Mouse (Mus musculus): Measurements from ENCODE around the gene Mccc1. TPM values are rescaled to one million over a fixed set of nuclear protein-coding genes. Genes with fewer than 3 reads are reported as not detected.

Gene Mccc1
- total and polyA plus RNA-seq, 3 experiments: 10.0 to 30.0 (median 13.4) TPM

- H3K36me3 ChIP-seq (replicated peaks in 1 of 2; ENCODE audit: control insufficient read depth in 1 of 2, insufficient read depth in 1 of 2, low read length in 1 of 2): peaks cover 22 to 75% of the 10 kb centered on the region in 2 experiments
- TF ChIP-seq KAT2A (IDR thresholded peaks at IDR 0.05; ENCODE audit: insufficient replicate concordance, low read length) (no peak), MAX (IDR thresholded peaks at IDR 0.05; ENCODE audit: low read length) (no peak), RCOR1 (conservative IDR thresholded peaks at IDR 0.05; ENCODE audit: low read depth, low read length) (no peak), JUND (conservative IDR thresholded peaks at IDR 0.05; ENCODE audit: low read depth, low read length) (no peak), ZMIZ1 (IDR thresholded peaks at IDR 0.05; ENCODE audit: low read depth, low read length) (no peak), POLR2A (IDR thresholded peaks at IDR 0.05; ENCODE audit: low read depth, low read length) (no peak), CHD2 (IDR thresholded peaks at IDR 0.05; ENCODE audit: low read length) (no peak), GABPA (IDR thresholded peaks at IDR 0.05; ENCODE audit: insufficient replicate concordance, low read depth, low read length) (no peak), RAD21 (IDR thresholded peaks at IDR 0.05; ENCODE audit: low read depth, low read length) (no peak), USF2 (conservative IDR thresholded peaks at IDR 0.05; ENCODE audit: low read depth, low read length) (no peak), ETS1 (conservative IDR thresholded peaks at IDR 0.05; ENCODE audit: low read depth, low read length) (no peak), SMC3 (IDR thresholded peaks at IDR 0.05; ENCODE audit: low read depth, low read length) (no peak), EP300 (IDR thresholded peaks at IDR 0.05; ENCODE audit: low read length) (no peak), TBP (conservative IDR thresholded peaks at IDR 0.05; ENCODE audit: low read depth, low read length) (no peak), NELFE (IDR thresholded peaks at IDR 0.05; ENCODE audit: low read depth, low read length) (no peak), MEF2A (IDR thresholded peaks at IDR 0.05; ENCODE audit: borderline replicate concordance, low read depth, low read length) (no peak), PAX5 (IDR thresholded peaks at IDR 0.05; ENCODE audit: low read length) (no peak), MAFK (IDR thresholded peaks at IDR 0.05; ENCODE audit: insufficient replicate concordance, low read length) (no peak), ZKSCAN1 (IDR thresholded peaks at IDR 0.05; ENCODE audit: borderline replicate concordance, low read depth, low read length) (no peak)
These were observed 36.6 kb downstream of the Mccc1 start for GRCm38 (mm10) chr3:35963921-35964320.

GRCm38 (mm10) chr3:35963401-35963800, 37.1 kb downstream of the Mccc1 start:
- Histone ChIP-seq H3K4me2 (ENCODE audit: insufficient read depth, low read depth, poor library complexity, severe bottlenecking) (no peak overlapping the region), H3K4me1 (ENCODE audit: control insufficient read depth in 1 of 2, insufficient read depth in 2 of 2) (peaks cover 0 to 20% of the 10 kb centered on the region in 2 experiments; a peak in 2 of 4 replicates), H3K36me3 (replicated peaks in 1 of 2; ENCODE audit: control insufficient read depth in 1 of 2, insufficient read depth in 1 of 2, low read length in 1 of 2) (peaks cover 22 to 74% of the 10 kb centered on the region in 2 experiments), H3K27ac (ENCODE audit: insufficient read depth, low read depth) (no peak overlapping the region), H3K79me2 (replicated peaks; ENCODE audit: control insufficient read depth, extremely low read depth, insufficient read depth, poor library complexity, severe bottlenecking) (no peaks in the 10 kb centered on the region), H3K9me3 (replicated peaks; ENCODE audit: low read length) (no peaks in the 10 kb centered on the region), H3K4me3 (replicated peaks in 1 of 3; ENCODE audit: low read depth in 2 of 3, low read length in 2 of 3, poor library complexity in 1 of 3) (no peak overlapping the region), H3K9ac (ENCODE audit: insufficient read depth, low read depth) (no peak overlapping the region), H3K27me3 (replicated peaks) (no peaks in the 10 kb centered on the region)
- dilution Hi-C loops (cut with MboI; ENCODE audit: extremely low pct_ligation_motif_present, extremely low pct_unique_long_range_greater_than_20kb, low sequenced_read_pairs): no loop called here
- DNase-seq (ENCODE audit: extremely low read depth): no peak
- no peak for TF ChIP-seq TCF12 (IDR thresholded peaks at IDR 0.05; ENCODE audit: low read depth, low read length)
- no peak for TF ChIP-seq IRF4 (IDR thresholded peaks at IDR 0.05; ENCODE audit: low read depth, low read length)
- TF ChIP-seq JUN (IDR thresholded peaks at IDR 0.05; ENCODE audit: insufficient read depth, low read depth, low read length): no peak
- TF ChIP-seq GABPA (IDR thresholded peaks at IDR 0.05; ENCODE audit: insufficient replicate concordance, low read depth, low read length): no peak
- TF ChIP-seq POLR2A (IDR thresholded peaks at IDR 0.05; ENCODE audit: low read depth, low read length): no peak
- TF ChIP-seq MAX (IDR thresholded peaks at IDR 0.05; ENCODE audit: low read length): no peak
- no peak for TF ChIP-seq CHD1 (IDR thresholded peaks at IDR 0.05; ENCODE audit: low read depth, low read length)
- TF ChIP-seq UBTF (IDR thresholded peaks at IDR 0.05; ENCODE audit: low read depth, low read length): no peak
- no peak for TF ChIP-seq KAT2A (IDR thresholded peaks at IDR 0.05; ENCODE audit: insufficient replicate concordance, low read length)
- TF ChIP-seq PAX5 (IDR thresholded peaks at IDR 0.05; ENCODE audit: low read length): no peak
- TF ChIP-seq MAZ (IDR thresholded peaks at IDR 0.05; ENCODE audit: low read depth, low read length): no peak
- TF ChIP-seq POLR2AphosphoS2 (IDR thresholded peaks at IDR 0.05; ENCODE audit: low read depth, low read length): no peak
- TF ChIP-seq ZC3H11A (IDR thresholded peaks at IDR 0.05; ENCODE audit: low read depth, low read length): no peak
- no peak for TF ChIP-seq RCOR1 (conservative IDR thresholded peaks at IDR 0.05; ENCODE audit: low read depth, low read length)
- no peak for TF ChIP-seq ELF1 (IDR thresholded peaks at IDR 0.05; ENCODE audit: low read depth, low read length)
- TF ChIP-seq MAFK (IDR thresholded peaks at IDR 0.05; ENCODE audit: insufficient replicate concordance, low read length): no peak
- TF ChIP-seq ZKSCAN1 (IDR thresholded peaks at IDR 0.05; ENCODE audit: borderline replicate concordance, low read depth, low read length): no peak
- TF ChIP-seq EP300 (IDR thresholded peaks at IDR 0.05; ENCODE audit: low read length): no peak
- TF ChIP-seq ZNF384 (IDR thresholded peaks at IDR 0.05; ENCODE audit: low read depth, low read length): no peak
- no peak for TF ChIP-seq MYC (IDR thresholded peaks at IDR 0.05; ENCODE audit: low read depth, low read length)
- in situ Hi-C loops (cut with MboI; ENCODE audit: low pct_ligation_motif_present, low pct_unique_long_range_greater_than_20kb, low sequenced_read_pairs): no loop called here

More at GRCm38 (mm10) chr3:35963921-35964320, 36.6 kb downstream of the Mccc1 start:
- in situ Hi-C loops (cut with MboI; ENCODE audit: low pct_ligation_motif_present, low pct_unique_long_range_greater_than_20kb, low sequenced_read_pairs) (no loop called here), dilution Hi-C loops (cut with MboI; ENCODE audit: extremely low pct_ligation_motif_present, extremely low pct_unique_long_range_greater_than_20kb, low sequenced_read_pairs) (no loop called here)
- DNase-seq (ENCODE audit: extremely low read depth): no peak
- Histone ChIP-seq H3K4me3 (replicated peaks in 1 of 3; ENCODE audit: low read depth in 2 of 3, low read length in 2 of 3, poor library complexity in 1 of 3) (no peak overlapping the region), H3K27ac (ENCODE audit: insufficient read depth, low read depth) (no peak overlapping the region), H3K4me1 (ENCODE audit: control insufficient read depth in 1 of 2, insufficient read depth in 2 of 2) (peaks cover 0 to 20% of the 10 kb centered on the region in 2 experiments; a peak in 2 of 4 replicates), H3K27me3 (replicated peaks) (no peaks in the 10 kb centered on the region), H3K4me2 (ENCODE audit: insufficient read depth, low read depth, poor library complexity, severe bottlenecking) (no peak overlapping the region), H3K9ac (ENCODE audit: insufficient read depth, low read depth) (no peak overlapping the region), H3K9me3 (replicated peaks; ENCODE audit: low read length) (no peaks in the 10 kb centered on the region), H3K79me2 (replicated peaks; ENCODE audit: control insufficient read depth, extremely low read depth, insufficient read depth, poor library complexity, severe bottlenecking) (no peaks in the 10 kb centered on the region)
